Mouse (Mus musculus): ENCODE results near the gene Ppp2r5e.
"Not testable (repeated sequence)": the region's sequence is repeated elsewhere in the genome, so short reads cannot be mapped to it uniquely, and the experiment has no call there.

The Ppp2r5e gene

DNA sequence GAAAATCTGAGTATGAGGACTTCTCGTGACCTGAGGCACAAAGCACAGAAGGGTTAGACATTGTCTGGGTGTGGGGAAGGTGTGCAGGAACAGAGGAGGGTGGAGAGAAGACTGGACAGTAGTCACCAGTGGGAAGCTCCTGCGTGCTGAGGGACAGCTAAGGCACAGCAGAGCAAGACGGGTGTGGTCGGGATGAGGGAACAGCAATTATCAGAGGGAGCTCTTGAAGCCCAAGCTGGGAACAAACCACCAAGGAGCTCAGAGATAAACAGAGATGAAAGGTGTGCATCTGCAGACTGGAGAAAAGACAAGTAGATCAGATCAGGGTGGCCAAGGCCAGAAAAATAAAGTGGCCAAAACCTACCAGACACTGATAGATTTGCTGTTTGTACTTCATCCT is 114.0 kb downstream of the Ppp2r5e start:
- no peak for DNase-seq

GRCm38 (mm10) chr12:75480031-75480430 is 116.0 kb downstream of the Ppp2r5e start:
- no peak for DNase-seq

DNA sequence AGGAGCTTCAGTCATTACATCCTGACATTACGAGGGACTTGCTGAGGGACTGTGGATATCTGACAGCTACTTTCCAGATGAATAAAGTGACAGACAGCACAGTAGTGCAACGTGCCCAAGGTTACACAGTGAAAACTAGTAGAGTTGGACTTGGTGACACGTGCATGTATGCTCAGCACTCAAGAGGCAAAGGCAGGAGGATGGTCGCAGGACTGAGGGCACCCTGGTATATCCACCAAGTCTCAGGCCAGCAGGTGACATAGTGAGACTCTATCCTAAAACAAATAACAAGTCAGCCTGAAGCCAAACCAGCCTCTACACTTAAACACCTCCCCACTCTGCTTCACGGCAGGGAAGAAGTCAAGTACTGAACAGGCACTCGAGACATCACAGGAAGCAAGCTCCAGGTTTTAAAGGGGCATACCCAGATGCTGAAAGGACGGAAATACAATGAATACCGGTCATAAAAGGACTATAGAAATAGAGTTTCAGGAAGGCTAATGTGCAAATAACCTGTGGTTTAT is 116.6 kb downstream of the Ppp2r5e start:
- DNase-seq, result no peak

DNA sequence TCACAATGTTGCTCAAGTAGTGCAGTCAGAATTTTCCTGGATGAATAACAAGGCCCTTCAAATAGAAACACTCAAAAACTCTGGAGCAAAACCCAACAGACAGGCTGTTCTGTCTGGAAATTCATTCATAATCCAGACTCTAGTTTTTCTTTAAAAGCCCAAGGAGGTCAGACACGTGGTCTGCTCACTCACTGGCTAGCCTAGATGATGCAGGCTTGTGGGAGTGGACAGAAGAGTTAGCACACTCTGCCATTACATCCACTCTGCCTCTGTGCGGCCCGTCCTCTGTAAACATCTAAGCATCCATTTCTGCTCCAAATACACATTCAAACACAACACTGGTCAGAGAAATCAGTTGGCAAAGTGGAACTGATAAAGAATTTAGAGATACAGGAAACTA is 117.4 kb downstream of the Ppp2r5e start:
- no peak for DNase-seq

- DNase-seq, result no peak
These were observed 117.9 kb downstream of the Ppp2r5e start for GRCm38 (mm10) chr12:75478117-75478516.

GRCm38 (mm10) chr12:75473021-75473420 is 123.0 kb downstream of the Ppp2r5e start:
- DNase-seq, result no peak

DNA sequence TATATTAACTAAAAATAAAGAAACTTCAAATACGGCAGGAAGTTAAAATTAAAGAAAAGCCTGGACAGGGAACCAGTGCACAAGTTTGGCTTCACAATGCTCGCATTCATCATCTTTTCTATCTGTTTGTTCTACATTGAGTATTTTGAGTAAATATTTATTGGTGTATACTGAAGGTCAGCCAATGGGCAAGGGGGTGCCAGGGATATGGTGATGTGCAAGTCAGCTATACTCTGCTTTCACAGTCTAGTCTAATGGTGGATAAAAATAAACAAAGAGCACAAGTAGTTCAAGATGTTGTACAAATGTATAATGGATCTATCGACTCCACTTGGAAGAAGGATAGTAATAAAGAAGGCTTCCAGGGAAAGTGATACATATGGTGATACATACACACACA is 123.9 kb downstream of the Ppp2r5e start:
- DNase-seq, result no peak

DNA sequence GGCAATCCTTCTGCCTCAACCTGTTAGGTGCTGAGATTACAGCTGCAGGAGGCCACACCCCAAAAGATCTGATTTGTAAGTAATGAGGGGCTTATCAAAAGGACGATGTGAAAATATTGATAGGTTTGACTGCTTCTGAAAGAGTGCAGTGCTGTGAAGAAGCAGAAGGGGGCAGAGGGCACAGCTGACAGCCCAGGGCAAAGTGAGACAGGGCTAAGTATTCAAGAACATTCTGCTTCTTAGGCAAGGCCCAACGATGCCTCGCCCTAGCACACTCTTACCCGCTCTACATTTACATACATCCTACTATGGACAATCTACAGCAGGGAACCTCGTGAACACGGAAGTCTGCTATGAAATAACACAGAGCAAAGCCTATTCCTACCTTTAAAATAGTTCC is 128.2 kb downstream of the Ppp2r5e start:
- no peak for DNase-seq

GRCm38 (mm10) chr12:75467127-75467526 is 128.9 kb downstream of the Ppp2r5e start:
- DNase-seq, result no peak

- DNase-seq, result no peak
These were observed 129.8 kb downstream of the Ppp2r5e start for GRCm38 (mm10) chr12:75466206-75466605.

GRCm38 (mm10) chr12:75464016-75464769 is 131.9 kb downstream of the Ppp2r5e start:
- DNase-seq, result peak; percentile 66 to 69

- peak; percentile 54 to 66 for DNase-seq
These were observed 135.5 kb downstream of the Ppp2r5e start for GRCm38 (mm10) chr12:75460561-75460960.

- DNase-seq, result no peak
These were observed 136.4 kb downstream of the Ppp2r5e start for GRCm38 (mm10) chr12:75459656-75460055.

GRCm38 (mm10) chr12:75453441-75453840 is 142.6 kb downstream of the Ppp2r5e start:
- DNase-seq, result no peak

GRCm38 (mm10) chr12:75453027-75453426 is 143.0 kb downstream of the Ppp2r5e start:
- DNase-seq, result peak in 1 of 2 experiments; percentile 40

GRCm38 (mm10) chr12:75450592-75450991 is 145.5 kb downstream of the Ppp2r5e start:
- DNase-seq, result no peak

GRCm38 (mm10) chr12:75450011-75450410 is 146.0 kb downstream of the Ppp2r5e start:
- no peak for DNase-seq

- peak in 1 of 2 experiments; percentile 18 for DNase-seq
These were observed 146.5 kb downstream of the Ppp2r5e start for GRCm38 (mm10) chr12:75449475-75449966.

DNA sequence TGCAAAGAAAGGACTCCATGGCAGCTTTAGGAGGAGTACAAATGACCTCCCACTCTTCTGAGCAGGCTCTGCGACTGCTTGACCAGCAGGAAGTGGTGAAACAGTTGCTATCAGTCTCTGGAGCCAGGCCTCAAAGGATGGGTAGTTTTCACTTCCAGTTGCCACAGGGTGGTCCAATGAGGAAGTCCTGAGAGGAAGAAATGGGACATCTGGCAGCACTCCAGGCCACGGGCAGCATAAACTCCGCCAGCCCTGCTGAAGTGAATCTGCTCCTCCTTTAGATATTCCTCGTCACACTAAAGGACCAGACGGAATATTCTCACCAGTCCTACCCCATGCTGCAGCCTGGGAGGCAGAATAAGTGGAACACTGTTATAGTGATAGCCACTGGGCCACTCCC is 147.1 kb downstream of the Ppp2r5e start:
- peak; percentile 27 to 50 for DNase-seq

GRCm38 (mm10) chr12:75446245-75446644 is 149.8 kb downstream of the Ppp2r5e start:
- no peak for DNase-seq

DNA sequence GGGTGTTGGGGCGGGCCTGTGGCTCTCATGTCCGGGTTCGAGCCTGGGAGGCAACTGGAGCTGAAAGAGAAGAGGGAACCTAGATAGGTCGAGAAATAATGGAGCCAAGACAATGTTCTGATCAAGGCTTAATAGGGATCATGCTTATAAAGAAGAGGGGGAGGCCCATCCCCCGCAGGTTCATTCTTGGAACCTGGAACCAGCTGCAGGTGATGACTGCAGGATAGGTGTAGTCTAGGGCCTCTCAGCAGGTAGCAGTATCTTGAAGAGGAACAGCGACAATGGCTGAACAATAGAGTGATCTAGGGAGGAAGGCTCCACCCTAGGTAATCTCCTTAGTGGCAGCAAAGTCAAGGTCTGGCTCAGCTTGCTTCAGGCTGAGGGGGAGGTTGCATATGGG is 163.6 kb downstream of the Ppp2r5e start:
- DNase-seq, result not testable (repeated sequence)

DNA sequence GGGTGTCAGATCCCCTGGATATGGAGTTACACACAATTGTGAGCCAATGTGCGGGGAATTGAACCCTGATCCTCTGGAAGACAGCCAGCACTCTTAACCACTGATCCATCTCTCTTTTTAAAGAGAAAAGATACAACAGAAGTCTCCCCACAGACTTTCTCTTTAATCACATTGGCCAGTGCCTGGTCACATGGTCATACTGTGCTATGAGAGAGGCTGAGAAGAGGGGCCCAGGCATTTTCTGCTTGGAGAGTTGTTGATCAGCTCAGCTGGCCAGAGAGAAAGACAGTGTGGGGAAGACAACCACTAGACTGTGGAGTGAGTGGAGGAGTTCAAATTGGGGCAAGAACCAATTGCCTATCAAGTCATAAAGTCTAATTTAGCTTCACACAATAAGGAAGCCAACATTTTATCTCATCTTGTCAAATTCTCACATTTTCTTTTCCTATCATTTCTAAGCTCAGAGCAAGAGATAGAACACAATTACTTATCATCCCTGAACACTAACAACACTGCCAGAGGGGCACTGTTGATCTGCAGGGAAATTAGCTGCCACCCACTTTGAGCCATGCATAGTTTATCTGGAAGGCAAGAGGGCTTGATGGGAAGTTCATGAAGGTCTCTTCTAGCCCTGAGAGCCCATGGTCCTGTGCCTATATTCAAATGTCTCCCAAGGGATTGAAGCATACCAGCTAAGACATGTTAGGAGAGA is 166.2 kb downstream of the Ppp2r5e start:
- DNase-seq, result no peak

DNA sequence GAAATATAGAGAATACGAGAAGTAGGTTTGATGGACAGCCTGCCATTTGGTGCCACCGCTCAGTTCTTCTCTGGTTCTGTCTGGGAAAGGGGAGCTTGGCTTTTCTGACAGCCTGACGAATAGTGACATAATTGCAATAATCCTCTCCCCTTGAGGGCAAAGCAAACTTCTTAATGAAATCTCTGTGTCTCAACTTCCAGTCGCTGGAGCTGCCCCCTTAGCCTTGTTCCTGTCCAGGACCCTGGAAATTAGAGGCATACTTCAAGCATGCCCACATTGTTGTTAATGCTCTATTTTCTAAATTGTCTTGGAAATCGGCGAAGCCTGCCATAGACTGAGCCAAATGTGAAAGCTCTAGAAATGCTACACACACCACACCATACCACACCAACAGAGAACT is 167.3 kb downstream of the Ppp2r5e start:
- DNase-seq, result no peak

GRCm38 (mm10) chr12:75425882-75426281 is 170.2 kb downstream of the Ppp2r5e start:
- DNase-seq, result no peak
